Mouse (Mus musculus) CH12.LX (cell line): Measurements from ENCODE around the gene Rps19bp1. TPM values are rescaled to one million over a fixed set of nuclear protein-coding genes. Genes with fewer than 3 reads are reported as not detected.

Experiments
- DNase-seq: peaks from one replicate; pipeline ENCODE4 v3.0.0-alpha.2; 2013; ENCODE audit errors: extremely low read depth
- H3K27ac ChIP-seq: 2 replicates; pipeline ENCODE4 v1.5.1; 2012; ENCODE audit warnings: low read depth, mild to moderate bottlenecking, control low read depth, moderate library complexity; ENCODE audit not compliant: insufficient read depth
- H3K27me3 ChIP-seq: replicated peaks from 2 replicates; pipeline ENCODE3; 2012; ENCODE audit warnings: inconsistent platforms
- H3K36me3 ChIP-seq, 2 experiments: replicated peaks in 1 of 2; 2 replicates each; pipeline versions ENCODE3 to v1.6.1; 2012; ENCODE audit warnings: inconsistent platforms in 1 of 2, low read length in 1 of 2, mild to moderate bottlenecking in 1 of 2, mixed read lengths in 1 of 2, moderate library complexity in 1 of 2; ENCODE audit not compliant: control insufficient read depth in 1 of 2, insufficient read depth in 1 of 2
- H3K4me1 ChIP-seq, 2 experiments: 2 replicates each; pipeline ENCODE4 v1.6.1; 2012; ENCODE audit warnings: inconsistent platforms in 1 of 2, moderate library complexity in 1 of 2; ENCODE audit not compliant: insufficient read depth in 2 of 2, control insufficient read depth in 1 of 2
- H3K4me2 ChIP-seq: 2 replicates; pipeline ENCODE4 v1.6.1; 2012; ENCODE audit warnings: low read depth, mild to moderate bottlenecking, control low read depth; ENCODE audit not compliant: poor library complexity, insufficient read depth, severe bottlenecking
- H3K4me3 ChIP-seq, 3 experiments: fragments of 150-350 bp in 1 of 3; sonication (generic) in 1 of 3; replicated peaks in 1 of 3; 2 replicates each; pipeline versions ENCODE3 to v1.5.1; 2011 to 2012; ENCODE audit warnings: low read depth in 2 of 3, low read length in 2 of 3, mild to moderate bottlenecking in 2 of 3, moderate library complexity in 2 of 3, control low read depth in 1 of 3, improper control_type of control experiment in 1 of 3, inconsistent platforms in 1 of 3, mixed read lengths in 1 of 3; ENCODE audit not compliant: poor library complexity in 1 of 3
- H3K79me2 ChIP-seq: replicated peaks from 2 replicates; pipeline ENCODE4 v1.6.1; 2012; ENCODE audit warnings: mild to moderate bottlenecking, moderate library complexity; ENCODE audit not compliant: control insufficient read depth, poor library complexity, insufficient read depth, severe bottlenecking; ENCODE audit errors: extremely low read depth
- H3K9ac ChIP-seq: 2 replicates; pipeline ENCODE4 v1.6.1; 2012; ENCODE audit warnings: low read depth, mild to moderate bottlenecking, control low read depth, moderate library complexity; ENCODE audit not compliant: insufficient read depth
- H3K9me3 ChIP-seq: replicated peaks from 2 replicates; pipeline ENCODE3; 2012; ENCODE audit warnings: low read length, inconsistent platforms, mixed read lengths
- CTCF ChIP-seq, 2 experiments: IDR thresholded peaks in 1 of 2; conservative IDR thresholded peaks in 1 of 2; 2 replicates each; pipeline ENCODE4 v1.5.1; 2011 to 2012; ENCODE audit warnings: low read depth in 2 of 2, low read length in 2 of 2, improper control_type of control experiment in 1 of 2, inconsistent platforms in 1 of 2, mild to moderate bottlenecking in 1 of 2, moderate library complexity in 1 of 2
- E2F4 ChIP-seq: IDR thresholded peaks from 2 replicates; pipeline ENCODE4 v1.6.1; 2011; ENCODE audit warnings: low read depth, low read length, improper control_type of control experiment; ENCODE audit not compliant: insufficient replicate concordance
- ELF1 ChIP-seq: IDR thresholded peaks from 2 replicates; pipeline ENCODE4 v1.6.1; 2014; ENCODE audit warnings: low read depth, mild to moderate bottlenecking, inconsistent platforms, low read length, improper control_type of control experiment
- EP300 ChIP-seq: IDR thresholded peaks from 2 replicates; pipeline ENCODE4 v1.6.1; 2011; ENCODE audit warnings: low read length, improper control_type of control experiment
- HCFC1 ChIP-seq: IDR thresholded peaks from 2 replicates; pipeline ENCODE4 v1.6.1; 2012; ENCODE audit warnings: low read depth, mild to moderate bottlenecking, inconsistent platforms, low read length, improper control_type of control experiment
- JUND ChIP-seq: conservative IDR thresholded peaks from 2 replicates; pipeline ENCODE4 v1.6.1; 2011; ENCODE audit warnings: low read depth, low read length, improper control_type of control experiment
- KAT2A ChIP-seq: IDR thresholded peaks from 2 replicates; pipeline ENCODE4 v1.6.1; 2012; ENCODE audit warnings: low read length, improper control_type of control experiment, inconsistent platforms; ENCODE audit not compliant: insufficient replicate concordance
- MAFK ChIP-seq: IDR thresholded peaks from 2 replicates; pipeline ENCODE4 v1.6.1; 2011; ENCODE audit warnings: low read length, improper control_type of control experiment; ENCODE audit not compliant: insufficient replicate concordance
- MAX ChIP-seq: IDR thresholded peaks from 2 replicates; pipeline ENCODE4 v1.6.1; 2011; ENCODE audit warnings: low read length, improper control_type of control experiment
- MAZ ChIP-seq: IDR thresholded peaks from 2 replicates; pipeline ENCODE4 v1.6.1; 2012; ENCODE audit warnings: low read depth, mild to moderate bottlenecking, inconsistent platforms, low read length, improper control_type of control experiment, moderate library complexity
- MXI1 ChIP-seq: IDR thresholded peaks from 2 replicates; pipeline ENCODE4 v1.6.1; 2011; ENCODE audit warnings: mild to moderate bottlenecking, low read depth, low read length, improper control_type of control experiment
- MYC ChIP-seq: IDR thresholded peaks from 2 replicates; pipeline ENCODE4 v1.6.1; 2011; ENCODE audit warnings: low read depth, mild to moderate bottlenecking, improper control_type of control experiment, low read length
- NRF1 ChIP-seq: IDR thresholded peaks from 2 replicates; pipeline ENCODE4 v1.6.1; 2014; ENCODE audit warnings: low read depth, mild to moderate bottlenecking, inconsistent platforms, low read length, improper control_type of control experiment, moderate library complexity
- PAX5 ChIP-seq: IDR thresholded peaks from 2 replicates; pipeline ENCODE4 v1.6.1; 2012; ENCODE audit warnings: low read length, inconsistent platforms, mixed read lengths
- POLR2A ChIP-seq: IDR thresholded peaks from 2 replicates; pipeline ENCODE4 v1.6.1; 2011; ENCODE audit warnings: low read depth, mild to moderate bottlenecking, improper control_type of control experiment, low read length
- POLR2AphosphoS2 ChIP-seq: IDR thresholded peaks from 2 replicates; pipeline ENCODE4 v1.6.1; 2011; ENCODE audit warnings: low read depth, low read length, improper control_type of control experiment
- RAD21 ChIP-seq: IDR thresholded peaks from 2 replicates; pipeline ENCODE4 v1.6.1; 2011; ENCODE audit warnings: low read depth, mild to moderate bottlenecking, low read length, improper control_type of control experiment, moderate library complexity
- RCOR1 ChIP-seq: conservative IDR thresholded peaks from 2 replicates; pipeline ENCODE4 v1.6.1; 2012; ENCODE audit warnings: low read depth, mild to moderate bottlenecking, inconsistent platforms, low read length, improper control_type of control experiment
- SIN3A ChIP-seq: IDR thresholded peaks from 2 replicates; pipeline ENCODE4 v1.6.1; 2012; ENCODE audit warnings: low read length, improper control_type of control experiment, inconsistent platforms
- SMC3 ChIP-seq: IDR thresholded peaks from 2 replicates; pipeline ENCODE4 v1.6.1; 2011; ENCODE audit warnings: low read depth, low read length, improper control_type of control experiment
- TBP ChIP-seq: conservative IDR thresholded peaks from 2 replicates; pipeline ENCODE4 v1.6.1; 2011; ENCODE audit warnings: low read depth, low read length, improper control_type of control experiment
- TCF12 ChIP-seq: IDR thresholded peaks from 2 replicates; pipeline ENCODE4 v1.6.1; 2014; ENCODE audit warnings: low read depth, mild to moderate bottlenecking, inconsistent platforms, low read length, improper control_type of control experiment
- UBTF ChIP-seq: IDR thresholded peaks from 2 replicates; pipeline ENCODE4 v1.6.1; 2012; ENCODE audit warnings: low read depth, mild to moderate bottlenecking, inconsistent platforms, low read length, improper control_type of control experiment, moderate library complexity
- USF1 ChIP-seq: IDR thresholded peaks from 2 replicates; pipeline ENCODE4 v1.6.1; 2014; ENCODE audit warnings: low read depth, mild to moderate bottlenecking, inconsistent platforms, low read length, improper control_type of control experiment
- USF2 ChIP-seq: conservative IDR thresholded peaks from 2 replicates; pipeline ENCODE4 v1.6.1; 2011; ENCODE audit warnings: low read depth, low read length, improper control_type of control experiment
- ZC3H11A ChIP-seq: IDR thresholded peaks from 2 replicates; pipeline ENCODE4 v1.6.1; 2012; ENCODE audit warnings: low read depth, mild to moderate bottlenecking, inconsistent platforms, low read length, improper control_type of control experiment
- ZKSCAN1 ChIP-seq: IDR thresholded peaks from 2 replicates; pipeline ENCODE4 v1.6.1; 2012; ENCODE audit warnings: low read depth, inconsistent platforms, low read length, improper control_type of control experiment, borderline replicate concordance
- ZMIZ1 ChIP-seq: IDR thresholded peaks from 2 replicates; pipeline ENCODE4 v1.6.1; 2012; ENCODE audit warnings: low read depth, mild to moderate bottlenecking, inconsistent platforms, low read length, improper control_type of control experiment
- dilution Hi-C: fragments of 300-500 bp; cut with MboI; formaldehyde crosslinking; loops from 2 replicates; pipeline ENCODE4 v1.14.3; 2020; ENCODE audit warnings: low sequenced_read_pairs; ENCODE audit not compliant: extremely low pct_unique_long_range_greater_than_20kb, extremely low pct_ligation_motif_present
- in situ Hi-C: fragments of 300-500 bp; cut with MboI; formaldehyde crosslinking; loops from 3 replicates; pipeline ENCODE4 v1.14.3; 2019; ENCODE audit warnings: low sequenced_read_pairs, low pct_ligation_motif_present, low pct_unique_long_range_greater_than_20kb, mixed read lengths
- polyA plus RNA-seq: library from polyadenylated mRNA; unstranded; fragments of >175 nt; gene quantifications from 2 replicates; pipeline ENCODE4 v1.2.1, GENCODE M21; 2012; ENCODE audit warnings: low read depth; ENCODE audit not compliant: insufficient read length
- total RNA-seq, 2 experiments: library from RNA; depleted of rRNA; stranded (reverse); fragments of 300-350 nt in 1 of 2; fragments of >200 nt in 1 of 2; gene quantifications; 2 replicates each; pipeline ENCODE4 v1.2.3; 2012 to 2014

Rps19bp1 gene
- total and polyA plus RNA-seq, 3 experiments: 47.1 to 91.2 (median 63.3) TPM

DNA sequence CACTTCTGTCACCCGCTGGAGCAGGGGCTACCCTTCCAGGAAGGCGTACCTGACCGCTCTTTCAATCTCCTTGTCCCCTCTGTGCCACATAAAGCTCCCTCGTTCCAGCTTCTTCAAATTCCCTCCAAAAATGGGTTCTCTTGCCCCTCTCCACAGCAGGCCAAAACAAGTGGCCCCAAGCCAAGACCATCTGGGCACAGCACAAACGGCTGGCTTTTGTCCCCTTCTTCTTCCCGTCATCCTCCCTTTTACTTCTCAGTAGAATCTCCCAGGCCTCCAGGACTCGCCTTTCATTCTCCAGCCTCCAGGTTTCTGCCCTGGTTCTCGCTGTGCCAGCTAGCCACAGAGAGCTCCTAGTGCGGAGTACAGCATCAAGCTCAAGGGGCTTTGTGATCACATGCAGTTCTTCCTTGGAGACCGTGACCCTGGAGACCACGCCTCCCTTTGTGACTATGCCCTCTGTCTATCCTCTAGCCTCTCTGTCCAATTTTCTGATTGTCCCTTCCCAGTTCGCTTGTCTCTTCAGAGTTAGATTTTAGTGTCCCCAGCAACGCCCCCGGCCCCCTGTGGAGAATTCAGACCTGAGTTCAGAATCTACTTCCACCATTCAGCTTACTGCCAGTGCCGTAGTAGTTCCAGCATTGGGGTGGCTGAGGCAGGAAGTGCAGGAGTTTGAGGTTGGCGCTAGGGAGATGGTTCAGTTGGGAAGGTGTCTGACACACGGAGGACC lies 35.9 kb downstream of the Rps19bp1 start:
- Histone ChIP-seq H3K27me3 (no peaks in the 10 kb centered on the region), H3K36me3 (no peaks in the 10 kb centered on the region), H3K4me3 (no peak overlapping the region), H3K4me1 (peaks cover 2 to 21% of the 10 kb centered on the region in 2 experiments; a peak in 2 of 4 replicates), H3K27ac (no peak overlapping the region), H3K9ac (no peak overlapping the region), H3K9me3 (no peaks in the 10 kb centered on the region), H3K79me2 (no peaks in the 10 kb centered on the region), H3K4me2 (no peak overlapping the region)
- in situ Hi-C loops (loop anchor here (10.0 kb wide), 1 partner anchor 133 kb away; the partner anchor contains the start of genes Rpl3 and Syngr1), dilution Hi-C loops (no loop called here)
- TF ChIP-seq ELF1 (no peak), POLR2AphosphoS2 (no peak), NRF1 (no peak), PAX5 (no peak), TCF12 (no peak), ZKSCAN1 (no peak), POLR2A (no peak), KAT2A (no peak), CTCF (conservative IDR thresholded peaks at IDR 0.05 in 1 of 2, IDR thresholded peaks at IDR 0.05 in 1 of 2; ENCODE audit: low read depth in 2 of 2, low read length in 2 of 2) (no peak), RAD21 (no peak)
- no peak for DNase-seq

DNA sequence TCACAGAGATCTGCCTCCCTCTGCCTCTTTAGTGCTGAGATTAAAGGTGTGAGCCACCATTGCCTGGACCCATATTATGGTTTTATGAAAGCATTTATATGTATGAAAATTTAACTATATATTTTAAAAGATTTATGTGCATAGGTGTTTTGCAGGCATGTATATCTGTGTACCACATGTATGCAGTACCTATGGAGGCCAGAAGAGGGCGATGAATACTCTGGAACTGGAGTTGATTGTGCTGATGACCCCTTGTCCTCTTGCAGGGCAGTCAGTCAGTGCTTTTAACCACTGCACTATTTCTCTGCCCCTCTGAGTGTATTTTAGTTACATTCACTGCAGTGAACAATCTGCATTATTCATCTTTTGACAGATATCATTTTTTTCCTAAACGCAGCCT lies 38.3 kb downstream of the Rps19bp1 start:
- Histone ChIP-seq H3K4me3 (no peak overlapping the region), H3K4me2 (no peak overlapping the region), H3K36me3 (no peaks in the 10 kb centered on the region), H3K27ac (no peak overlapping the region), H3K9me3 (no peaks in the 10 kb centered on the region), H3K9ac (no peak overlapping the region), H3K27me3 (no peaks in the 10 kb centered on the region), H3K79me2 (no peaks in the 10 kb centered on the region), H3K4me1 (peaks cover 2 to 16% of the 10 kb centered on the region in 2 experiments; a peak in 2 of 4 replicates)
- dilution Hi-C loops (no loop called here), in situ Hi-C loops (loop anchor here (10.0 kb wide), 1 partner anchor 131 kb away; the partner anchor contains the start of genes Rpl3 and Syngr1)
- peak; percentile 67 for DNase-seq
- TF ChIP-seq UBTF: no peak
- TF ChIP-seq ZMIZ1: no peak
- no peak for TF ChIP-seq TBP
- no peak for TF ChIP-seq MAFK
- TF ChIP-seq MAZ: no peak
- no peak for TF ChIP-seq EP300
- no peak for TF ChIP-seq HCFC1
- peak; percentile 42 for TF ChIP-seq SMC3
- peak; percentile 42 for TF ChIP-seq RAD21
- no peak for TF ChIP-seq E2F4
- no peak for TF ChIP-seq SIN3A
- no peak for TF ChIP-seq USF2
- TF ChIP-seq ZKSCAN1: no peak
- TF ChIP-seq MYC: peak; percentile 59; the same call in 1 of the 2 replicates
- no peak for TF ChIP-seq RCOR1
- TF ChIP-seq USF1: no peak
- peak; percentile 51 to 70; a peak in 3 of 4 replicates for TF ChIP-seq CTCF (conservative IDR thresholded peaks at IDR 0.05 in 1 of 2, IDR thresholded peaks at IDR 0.05 in 1 of 2; ENCODE audit: low read depth in 2 of 2, low read length in 2 of 2)
- TF ChIP-seq JUND: no peak
- TF ChIP-seq MXI1: no peak
- TF ChIP-seq ZC3H11A: no peak
- TF ChIP-seq MAX: peak; percentile 9; the same call in 1 of the 2 replicates
- TF ChIP-seq KAT2A: no peak
- TF ChIP-seq, all 38 proteins: peak for 5
